8 mouse cellular contexts compared by ENCODE assay signal in the genomic region with DNA sequence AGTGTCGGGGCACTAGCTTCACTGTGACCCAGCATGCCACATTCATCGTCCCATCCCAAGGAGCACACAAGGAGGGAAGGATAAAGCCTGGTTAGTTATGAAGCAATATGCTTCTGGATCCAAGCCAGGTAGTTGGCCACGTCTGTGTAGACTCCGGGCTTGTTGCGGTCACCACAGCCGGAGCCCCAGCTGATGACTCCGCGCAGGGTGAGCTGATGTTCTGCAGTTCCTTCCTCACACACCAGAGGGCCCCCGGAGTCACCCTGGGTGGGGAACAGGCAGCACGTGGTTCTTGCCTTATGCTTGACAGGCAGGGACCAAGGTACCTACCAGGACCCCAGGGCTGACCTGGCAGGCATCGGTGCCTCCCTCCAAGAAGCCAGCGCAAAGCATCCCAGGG. TPM values are rescaled to one million over a fixed set of nuclear protein-coding genes. Genes with fewer than 3 reads are reported as not detected.
A peak's percentile ranks its signal among the peaks of the same experiment; 100 is the strongest.
DNase-seq lines count a peak whose midpoint lies in the region; ATAC-seq and TF ChIP-seq lines count a peak whose summit lies in the region.

No protein-coding gene starts in this region.

- H3K4me3 ChIP-seq in gastrocnemius, adult 2 months: no peak overlapping the region

- peak; percentile 61 for DNase-seq in WW6 (ENCODE audit: low read depth, low spot score)
- peak; percentile 84 to 88 for DNase-seq in cerebellum, postnatal 36 days
- peak; percentile 92 for DNase-seq in gastrocnemius, adult 2 months
- DNase-seq in left cerebral cortex, adult 9 months (ENCODE audit: low spot score in 2 of 2): peak; percentile 37 to 89
- DNase-seq in right cerebral cortex, postnatal 10 days (ENCODE audit: low spot score in 2 of 2): peak; percentile 81 to 90
- DNase-seq in urinary bladder, postnatal 14 days (ENCODE audit: low spot score): peak; percentile 92

- intact Hi-C loops in gastrocnemius, adult 2 months (cut with DNase I): loop anchor here (2.0 kb wide), 1 partner anchor 25 kb away; no protein-coding TSS in a partner anchor

- ATAC-seq in inflammation-experienced regulatory T-cells, adult 6 months: peak; percentile 82
- ATAC-seq in megakaryocyte progenitor cell, adult 5-6 weeks (replicated peaks; ENCODE audit: poor library complexity): peak; percentile 69

- H3K27ac ChIP-seq in gastrocnemius, adult 2 months: no peak overlapping the region

- no peak; the same call in 1 of the 2 replicates for TF ChIP-seq CTCF in gastrocnemius, adult 2 months (IDR thresholded peaks at IDR 0.05)

RNA-seq across cellular contexts. Expression of gene Pfn3, which starts 3.0 kb away (rescaled TPM):
- not detected for total RNA-seq in gastrocnemius, adult 2 months (2021)
- polyA plus RNA-seq in inflammation-experienced regulatory T-cells, adult 6 months (2017; shearing (Covaris generic)): not detected
- not detected in 2 replicates for total RNA-seq in megakaryocyte progenitor cell, adult 5-6 weeks (2015)
- total RNA-seq in megakaryocyte progenitor cell, adult 5-6 weeks (2017): not detected in 2 replicates

RNA-seq across cellular contexts. Expression of gene F12, which starts 8.6 kb away (rescaled TPM):
- not detected for total RNA-seq in gastrocnemius, adult 2 months (2021)
- under 1 TPM in 1 of 3 experiments, not detected in 2; 0.24 TPM for polyA plus RNA-seq in inflammation-experienced regulatory T-cells, adult 6 months (2017; shearing (Covaris generic))
- not detected in 2 replicates for total RNA-seq in megakaryocyte progenitor cell, adult 5-6 weeks (2015)
- total RNA-seq in megakaryocyte progenitor cell, adult 5-6 weeks (2017): not detected in 2 replicates

RNA-seq across cellular contexts. Expression of gene Slc34a1, which starts 20.0 kb away (rescaled TPM):
- not detected for total RNA-seq in gastrocnemius, adult 2 months (2021)
- under 1 TPM in 1 of 3 experiments, not detected in 2; 0.20 TPM for polyA plus RNA-seq in inflammation-experienced regulatory T-cells, adult 6 months (2017; shearing (Covaris generic))
- total RNA-seq in megakaryocyte progenitor cell, adult 5-6 weeks (2015): 0.12 and 0.95 TPM in 2 replicates
- 0.08 and 1.1 TPM in 2 replicates for total RNA-seq in megakaryocyte progenitor cell, adult 5-6 weeks (2017)

RNA-seq across cellular contexts. Expression of gene Grk6, which starts 26.9 kb away (rescaled TPM):
- 1 to 10 TPM; 9.6 to 10.0 TPM for total RNA-seq in gastrocnemius, adult 2 months (2021)
- 10 to 100 TPM; 35.3 to 50.0 (median 40.5) TPM for polyA plus RNA-seq in inflammation-experienced regulatory T-cells, adult 6 months (2017; shearing (Covaris generic))
- total RNA-seq in megakaryocyte progenitor cell, adult 5-6 weeks (2015): 51.7 and 52.6 TPM in 2 replicates
- total RNA-seq in megakaryocyte progenitor cell, adult 5-6 weeks (2017): 81.7 and 88.6 TPM in 2 replicates

RNA-seq across cellular contexts. Expression of gene Prr7, which starts 46.1 kb away (rescaled TPM):
- under 1 TPM; 0.18 to 0.22 TPM for total RNA-seq in gastrocnemius, adult 2 months (2021)
- under 1 TPM in 1 of 3 experiments, not detected in 2; 0.26 TPM for polyA plus RNA-seq in inflammation-experienced regulatory T-cells, adult 6 months (2017; shearing (Covaris generic))
- 0.72 and 1.7 TPM in 2 replicates for total RNA-seq in megakaryocyte progenitor cell, adult 5-6 weeks (2015)
- 1.5 TPM in 2 replicates for total RNA-seq in megakaryocyte progenitor cell, adult 5-6 weeks (2017)
